ENCODE assay signal across 20 mouse cellular contexts in the genomic region with DNA sequence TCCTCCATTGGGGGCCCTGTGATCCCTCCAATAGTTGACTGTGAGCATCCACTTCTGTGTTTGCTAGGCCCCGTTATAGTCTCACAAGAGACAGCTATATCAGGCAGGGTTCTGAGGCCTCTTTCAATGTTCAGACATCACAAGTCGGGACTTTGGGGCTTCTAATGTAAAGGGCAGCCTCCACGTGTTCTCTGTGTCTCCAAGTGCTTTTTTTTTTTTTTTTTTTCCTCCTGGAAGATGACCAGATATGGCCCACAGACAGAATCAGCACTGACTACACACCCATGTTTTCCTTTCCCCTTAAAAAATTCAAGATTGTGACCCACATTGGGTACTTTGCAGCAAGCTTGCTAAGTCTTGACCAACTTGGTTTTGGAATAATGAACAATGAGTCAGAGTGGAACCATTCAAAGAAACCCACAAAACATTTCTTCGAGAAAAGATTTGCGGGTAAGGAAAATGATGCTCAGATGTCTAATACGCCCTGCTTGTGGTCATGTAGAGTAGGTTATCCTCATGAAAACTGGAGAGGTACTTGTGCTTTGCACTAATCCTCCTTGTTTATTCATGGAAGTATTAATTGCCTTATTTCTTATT.
"Had no signal": no experiment of that assay in that cellular context is flagged by ENCODE, and none has a peak within 500 bp of the region (broad histone marks: within the 10 kb centered on the region; RNA-seq: fewer than 3 reads in every experiment).

No protein-coding gene starts in this region.

- H3K27me3 ChIP-seq: kidney, embryonic 15.5 days; limb, embryonic 12.5 days; limb, embryonic 15.5 days; megakaryocyte, embryonic 14.5 days; midbrain, embryonic 13.5 days had no signal

- H3K27ac ChIP-seq: kidney, embryonic 15.5 days; limb, embryonic 12.5 days; limb, embryonic 15.5 days; liver, embryonic 14.5 days; macrophage; midbrain, embryonic 10.5 days; midbrain, embryonic 13.5 days; stomach, postnatal 0 days had no signal

- H3K4me1 ChIP-seq: midbrain, embryonic 13.5 days had no signal

- DNase-seq: kidney, postnatal 10 days; kidney, postnatal 4 days; left cerebral cortex, postnatal 4 days; liver, postnatal 0 days; lung, embryonic 14.5 days; right cerebral cortex, postnatal 4 days; thymus, adult 2 months; thymus, postnatal 14 days; thymus, postnatal 4 days had no signal

- H3K4me3 ChIP-seq: kidney, embryonic 15.5 days; limb, embryonic 12.5 days; limb, embryonic 15.5 days; megakaryocyte, embryonic 14.5 days; midbrain, embryonic 10.5 days; midbrain, embryonic 13.5 days had no signal

- ATAC-seq: liver, postnatal 0 days; lung, postnatal 0 days; midbrain, embryonic 13.5 days; midbrain, embryonic 16.5 days had no signal

- H3K36me3 ChIP-seq: kidney, embryonic 15.5 days; limb, embryonic 12.5 days; limb, embryonic 15.5 days; midbrain, embryonic 10.5 days; midbrain, embryonic 13.5 days had no signal
